Mouse (Mus musculus): ENCODE measurements around the gene Pcnx. TPM values are rescaled to one million over a fixed set of nuclear protein-coding genes. Genes with fewer than 3 reads are reported as not detected.

Gene Pcnx
- 13.0 and 29.1 TPM in 2 replicates for polyA plus RNA-seq (2012; rRNA removed)

GRCm38 (mm10) chr12:81859351-81860307 lies at the start of gene Pcnx:
TSS of gene Pcnx (plus strand) at chr12:81860023.
- Histone ChIP-seq H3K36me3 (ENCODE audit: control insufficient read depth, insufficient read depth, low read length) (no peaks in the 10 kb centered on the region), H3K27ac (ENCODE audit: insufficient read depth, low read depth, low read length) (peak within 1 kb of the TSS; percentile 90), H3K4me3 (ENCODE audit: low read depth, low read length) (peak within 1 kb of the TSS; percentile 85), H3K27me3 (ENCODE audit: control insufficient read depth, insufficient read depth, low read length) (no peaks in the 10 kb centered on the region), H3K4me1 (ENCODE audit: control insufficient read depth, insufficient read depth, insufficient read length, low read length) (peaks cover 37% of the 10 kb centered on the region)
- no peak; the same call in 1 of the 2 replicates for TF ChIP-seq POLR2A (IDR thresholded peaks at IDR 0.05; ENCODE audit: low read depth, low read length)
- TF ChIP-seq CTCF (IDR thresholded peaks at IDR 0.05; ENCODE audit: extremely low read depth, insufficient read length, insufficient replicate concordance, low read depth, low read length), result peak; percentile 47; the same call in 1 of the 2 replicates
- WGBS, result under 1% methylated on average over 79 of the region's 83 CpGs

- no peaks in the 10 kb centered on the region for H3K36me3 ChIP-seq (ENCODE audit: control insufficient read depth, insufficient read depth, low read length)
- no peaks in the 10 kb centered on the region for H3K27me3 ChIP-seq (ENCODE audit: control insufficient read depth, insufficient read depth, low read length)
- WGBS, result 67% methylated on average over 8 of the region's 8 CpGs
- H3K4me1 ChIP-seq (ENCODE audit: control insufficient read depth, insufficient read depth, insufficient read length, low read length), result peaks cover 28% of the 10 kb centered on the region; the same call in 1 of the 2 replicates
- TF ChIP-seq POLR2A (IDR thresholded peaks at IDR 0.05; ENCODE audit: low read depth, low read length) (no peak), CTCF (IDR thresholded peaks at IDR 0.05; ENCODE audit: extremely low read depth, insufficient read length, insufficient replicate concordance, low read depth, low read length) (no peak)
- H3K4me3 ChIP-seq (ENCODE audit: low read depth, low read length), result no peak overlapping the region
- no peak overlapping the region for H3K27ac ChIP-seq (ENCODE audit: insufficient read depth, low read depth, low read length)
These were observed 49.4 kb upstream of the Pcnx start for GRCm38 (mm10) chr12:81810417-81810816.

- peak overlapping the region; percentile 45 for H3K27ac ChIP-seq (ENCODE audit: insufficient read depth, low read depth, low read length)
- no peaks in the 10 kb centered on the region for H3K27me3 ChIP-seq (ENCODE audit: control insufficient read depth, insufficient read depth, low read length)
- H3K4me3 ChIP-seq (ENCODE audit: low read depth, low read length), result no peak overlapping the region
- 41% methylated on average over 5 of the region's 5 CpGs for WGBS
- H3K4me1 ChIP-seq (ENCODE audit: control insufficient read depth, insufficient read depth, insufficient read length, low read length), result peaks cover 12% of the 10 kb centered on the region; the same call in 1 of the 2 replicates
- TF ChIP-seq POLR2A (IDR thresholded peaks at IDR 0.05; ENCODE audit: low read depth, low read length) (no peak), CTCF (IDR thresholded peaks at IDR 0.05; ENCODE audit: extremely low read depth, insufficient read length, insufficient replicate concordance, low read depth, low read length) (no peak)
- no peaks in the 10 kb centered on the region for H3K36me3 ChIP-seq (ENCODE audit: control insufficient read depth, insufficient read depth, low read length)
These were observed 45.1 kb upstream of the Pcnx start for GRCm38 (mm10) chr12:81814742-81815141.

- H3K36me3 ChIP-seq (ENCODE audit: control insufficient read depth, insufficient read depth, low read length), result no peaks in the 10 kb centered on the region
- H3K27me3 ChIP-seq (ENCODE audit: control insufficient read depth, insufficient read depth, low read length), result no peaks in the 10 kb centered on the region
- 65% methylated on average over 10 of the region's 10 CpGs for WGBS
- no peak overlapping the region for H3K4me3 ChIP-seq (ENCODE audit: low read depth, low read length)
- H3K27ac ChIP-seq (ENCODE audit: insufficient read depth, low read depth, low read length), result no peak overlapping the region
- peaks cover 12% of the 10 kb centered on the region; the same call in 1 of the 2 replicates for H3K4me1 ChIP-seq (ENCODE audit: control insufficient read depth, insufficient read depth, insufficient read length, low read length)
- TF ChIP-seq CTCF (IDR thresholded peaks at IDR 0.05; ENCODE audit: extremely low read depth, insufficient read length, insufficient replicate concordance, low read depth, low read length) (no peak), POLR2A (IDR thresholded peaks at IDR 0.05; ENCODE audit: low read depth, low read length) (no peak)
These were observed 43.3 kb upstream of the Pcnx start for GRCm38 (mm10) chr12:81816330-81817125.

- TF ChIP-seq CTCF (IDR thresholded peaks at IDR 0.05; ENCODE audit: extremely low read depth, insufficient read length, insufficient replicate concordance, low read depth, low read length) (no peak), POLR2A (IDR thresholded peaks at IDR 0.05; ENCODE audit: low read depth, low read length) (no peak)
- Histone ChIP-seq H3K27me3 (ENCODE audit: control insufficient read depth, insufficient read depth, low read length) (no peaks in the 10 kb centered on the region), H3K4me1 (ENCODE audit: control insufficient read depth, insufficient read depth, insufficient read length, low read length) (peaks cover 12% of the 10 kb centered on the region; the same call in 1 of the 2 replicates), H3K36me3 (ENCODE audit: control insufficient read depth, insufficient read depth, low read length) (no peaks in the 10 kb centered on the region), H3K4me3 (ENCODE audit: low read depth, low read length) (no peak overlapping the region), H3K27ac (ENCODE audit: insufficient read depth, low read depth, low read length) (no peak overlapping the region)
- 66% methylated on average over 6 of the region's 6 CpGs for WGBS
These were observed 42.7 kb upstream of the Pcnx start for GRCm38 (mm10) chr12:81817126-81817505.

GRCm38 (mm10) chr12:81820700-81821099 lies 39.1 kb upstream of the Pcnx start:
- Histone ChIP-seq H3K27ac (ENCODE audit: insufficient read depth, low read depth, low read length) (no peak overlapping the region), H3K36me3 (ENCODE audit: control insufficient read depth, insufficient read depth, low read length) (no peaks in the 10 kb centered on the region), H3K27me3 (ENCODE audit: control insufficient read depth, insufficient read depth, low read length) (no peaks in the 10 kb centered on the region), H3K4me1 (ENCODE audit: control insufficient read depth, insufficient read depth, insufficient read length, low read length) (no peaks in the 10 kb centered on the region), H3K4me3 (ENCODE audit: low read depth, low read length) (no peak overlapping the region)
- no peak for TF ChIP-seq CTCF (IDR thresholded peaks at IDR 0.05; ENCODE audit: extremely low read depth, insufficient read length, insufficient replicate concordance, low read depth, low read length)
- TF ChIP-seq POLR2A (IDR thresholded peaks at IDR 0.05; ENCODE audit: low read depth, low read length), result no peak
- 90% methylated on average over 4 of the region's 4 CpGs for WGBS
